In genomic region chr11:88156403-88156802, GRCm38 (mm10) we compare ENCODE assay signal across 9 mouse cellular contexts. TPM values are rescaled to one million over a fixed set of nuclear protein-coding genes. Genes with fewer than 3 reads are reported as not detected.
A peak's percentile ranks its signal among the peaks of the same experiment; 100 is the strongest.
DNase-seq lines count a peak whose midpoint lies in the region; ATAC-seq and TF ChIP-seq lines count a peak whose summit lies in the region.
"Had no signal": no experiment of that assay in that cellular context is flagged by ENCODE, and none has a peak within 500 bp of the region (broad histone marks: within the 10 kb centered on the region; RNA-seq: fewer than 3 reads in every experiment).

No protein-coding gene starts in this region.

- 42% methylated on average over 2 of the region's 2 CpGs for WGBS in kidney, adult 2 months
- WGBS in embryonic facial prominence, embryonic 10.5 days: 63% methylated on average over 2 of the region's 2 CpGs
- 28% methylated on average over 2 of the region's 2 CpGs for WGBS in intestine, embryonic 16.5 days

- H3K4me1 ChIP-seq in kidney, adult 2 months (ENCODE audit: control insufficient read depth, insufficient read depth, low read length): peaks cover 47% of the 10 kb centered on the region
- H3K4me1 ChIP-seq in embryonic facial prominence, embryonic 10.5 days: peaks cover 91% of the 10 kb centered on the region
- H3K4me1 ChIP-seq in intestine, embryonic 16.5 days (ENCODE audit: control insufficient read depth, insufficient read depth, low read length): peaks cover 79% of the 10 kb centered on the region

- ATAC-seq in intestine, embryonic 16.5 days: no peak

- H3K4me2 ChIP-seq in intestine, embryonic 16.5 days (ENCODE audit: low read depth, low read length): no peak overlapping the region
- H3K4me2 ChIP-seq: midbrain, embryonic 12.5 days had no signal

- H3K27me3 ChIP-seq in kidney, adult 2 months (replicated peaks; ENCODE audit: control insufficient read depth, insufficient read depth, low read length): no peaks in the 10 kb centered on the region
- no peaks in the 10 kb centered on the region for H3K27me3 ChIP-seq in embryonic facial prominence, embryonic 10.5 days (replicated peaks; ENCODE audit: low read depth, poor library complexity, severe bottlenecking)
- no peaks in the 10 kb centered on the region for H3K27me3 ChIP-seq in intestine, embryonic 16.5 days (replicated peaks; ENCODE audit: control insufficient read depth, insufficient read depth, low read length)

- TF ChIP-seq CTCF in kidney, adult 2 months (conservative IDR thresholded peaks at IDR 0.05; ENCODE audit: insufficient read depth, insufficient read length, low read depth, low read length): no peak

- H3K9ac ChIP-seq in intestine, embryonic 16.5 days (ENCODE audit: low read depth, low read length): 0 out of 2 replicates have a peak overlapping the region, but pooled peaks have one; percentile 12
- H3K9ac ChIP-seq: midbrain, embryonic 12.5 days had no signal

- H3K27ac ChIP-seq in kidney, adult 2 months (ENCODE audit: insufficient read depth, low read depth, low read length): peak overlapping the region; percentile 47
- peak overlapping the region; percentile 75 for H3K27ac ChIP-seq in embryonic facial prominence, embryonic 10.5 days (replicated peaks)
- H3K27ac ChIP-seq in intestine, embryonic 16.5 days (ENCODE audit: low read length): peak overlapping the region; percentile 75
- H3K27ac ChIP-seq: midbrain, embryonic 12.5 days had no signal

- TF ChIP-seq POLR2A in kidney, adult 2 months (IDR thresholded peaks at IDR 0.05; ENCODE audit: low read depth, low read length): no peak

- DNase-seq in kidney, adult 2 months: no peak
- no peak for DNase-seq in kidney, adult 9 months
- peak; percentile 29 for DNase-seq in 3134 (ENCODE audit: extremely low read depth, insufficient read length, low spot score)
- no peak for DNase-seq in embryonic facial prominence, embryonic 10.5 days (ENCODE audit: low spot score)
- DNase-seq in urinary bladder, adult 2 months (ENCODE audit: low spot score): no peak
- DNase-seq in layer of hippocampus, postnatal 10 days (ENCODE audit: low spot score in 2 of 2): no peak
- no peak for DNase-seq in cerebellum, adult 11 months

- no peaks in the 10 kb centered on the region for H3K9me3 ChIP-seq in embryonic facial prominence, embryonic 10.5 days
- no peaks in the 10 kb centered on the region for H3K9me3 ChIP-seq in intestine, embryonic 16.5 days (ENCODE audit: control insufficient read depth, low read length)
- H3K9me3 ChIP-seq: midbrain, embryonic 12.5 days had no signal

- H3K36me3 ChIP-seq in kidney, adult 2 months (ENCODE audit: control insufficient read depth, insufficient read depth, low read length): no peaks in the 10 kb centered on the region
- 0 out of 2 replicates have a peak, but pooled peaks cover 7% of the 10 kb centered on the region for H3K36me3 ChIP-seq in embryonic facial prominence, embryonic 10.5 days (replicated peaks)
- no peaks in the 10 kb centered on the region for H3K36me3 ChIP-seq in intestine, embryonic 16.5 days (ENCODE audit: control insufficient read depth, insufficient read depth, low read length)
- H3K36me3 ChIP-seq: midbrain, embryonic 12.5 days had no signal

- no peak overlapping the region for H3K4me3 ChIP-seq in kidney, adult 2 months (ENCODE audit: insufficient read depth, low read depth, low read length)
- H3K4me3 ChIP-seq in embryonic facial prominence, embryonic 10.5 days: no peak overlapping the region
- H3K4me3 ChIP-seq in intestine, embryonic 16.5 days (ENCODE audit: low read length): no peak overlapping the region
- H3K4me3 ChIP-seq: midbrain, embryonic 12.5 days had no signal

RNA-seq across cellular contexts. Expression of gene Mrps23, which starts 47.8 kb away (rescaled TPM):
- polyA plus RNA-seq in kidney, adult 2 months (2012; rRNA removed): 53.0 and 61.6 TPM in 2 replicates
- polyA plus RNA-seq in embryonic facial prominence, embryonic 10.5 days (2016; fragmentation: Nextera tagmentation; extraction: Ambion mirVana): 60.4 and 71.7 TPM in 2 replicates
- polyA plus RNA-seq in intestine, embryonic 16.5 days (2015; fragmentation: Nextera tagmentation; extraction: Ambion mirVana): 56.3 and 63.9 TPM in 2 replicates
- 77.3 and 83.9 TPM in 2 replicates for polyA plus RNA-seq in urinary bladder, adult 2 months (2012; rRNA removed)
- total RNA-seq in layer of hippocampus, postnatal 10 days (2021): 10 to 100 TPM; 62.3 to 64.5 TPM

RNA-seq across cellular contexts. Expression of gene Cuedc1, which starts 58.5 kb away (rescaled TPM):
- 16.5 and 18.5 TPM in 2 replicates for polyA plus RNA-seq in kidney, adult 2 months (2012; rRNA removed)
- 20.8 and 21.9 TPM in 2 replicates for polyA plus RNA-seq in embryonic facial prominence, embryonic 10.5 days (2016; fragmentation: Nextera tagmentation; extraction: Ambion mirVana)
- polyA plus RNA-seq in intestine, embryonic 16.5 days (2015; fragmentation: Nextera tagmentation; extraction: Ambion mirVana): 8.0 and 8.5 TPM in 2 replicates
- polyA plus RNA-seq in urinary bladder, adult 2 months (2012; rRNA removed): 62.4 and 86.0 TPM in 2 replicates
- 10 to 100 TPM; 42.0 to 45.7 TPM for total RNA-seq in layer of hippocampus, postnatal 10 days (2021)
